ENCODE assay signal across 11 mouse cellular contexts in genomic region chr2:102356879-102357695, GRCm38 (mm10). TPM values are rescaled to one million over a fixed set of nuclear protein-coding genes. Genes with fewer than 3 reads are reported as not detected.
DNase-seq lines count a peak whose midpoint lies in the region; ATAC-seq and TF ChIP-seq lines count a peak whose summit lies in the region.
"Had no signal": no experiment of that assay in that cellular context is flagged by ENCODE, and none has a peak within 500 bp of the region (broad histone marks: within the 10 kb centered on the region; RNA-seq: fewer than 3 reads in every experiment).

No protein-coding gene starts in this region.

- DNase-seq in kidney, adult 2 months = peak; percentile 83
- peak; percentile 70 for DNase-seq in Patski (ENCODE audit: low read depth, low spot score)
- peak; percentile 45 for DNase-seq in cerebellum, adult 9-10 months
- DNase-seq in large intestine, adult 2 months (ENCODE audit: low read depth, low spot score) = peak; percentile 0
- DNase-seq in hindbrain, embryonic 14.5 days (ENCODE audit: low spot score) = no peak
- no peak for DNase-seq in hindbrain, postnatal 0 days (ENCODE audit: low spot score)
- DNase-seq: heart, postnatal 4 days had no signal

- H3K27ac ChIP-seq in kidney, adult 2 months (ENCODE audit: insufficient read depth, low read depth, low read length) = no peak overlapping the region
- H3K27ac ChIP-seq in kidney, embryonic 14.5 days (ENCODE audit: low read depth, low read length) = no peak overlapping the region
- H3K27ac ChIP-seq in hindbrain, embryonic 14.5 days = no peak overlapping the region
- no peak overlapping the region for H3K27ac ChIP-seq in hindbrain, postnatal 0 days
- H3K27ac ChIP-seq: embryonic facial prominence, embryonic 15.5 days; liver, embryonic 14.5 days; midbrain, embryonic 12.5 days had no signal

- POLR2A ChIA-PET in Patski (lab: Charles Lee) = no interaction called here

- no peaks in the 10 kb centered on the region for H3K4me1 ChIP-seq in kidney, adult 2 months (ENCODE audit: control insufficient read depth, insufficient read depth, low read length)
- H3K4me1 ChIP-seq in kidney, embryonic 14.5 days (ENCODE audit: control insufficient read depth, insufficient read depth, low read length) = no peaks in the 10 kb centered on the region
- H3K4me1 ChIP-seq in hindbrain, embryonic 14.5 days (replicated peaks; ENCODE audit: control insufficient read depth, insufficient read depth, low read length) = no peaks in the 10 kb centered on the region
- H3K4me1 ChIP-seq in hindbrain, postnatal 0 days (ENCODE audit: insufficient read depth, low read length) = no peaks in the 10 kb centered on the region
- H3K4me1 ChIP-seq: embryonic facial prominence, embryonic 15.5 days had no signal

- CTCF ChIA-PET in Patski (lab: Charles Lee) = interaction anchor here (0.7 kb wide), 1 partner anchor 15 kb away, joined by 3 read pairs; no protein-coding TSS in a partner anchor

- H3K9me3 ChIP-seq in kidney, embryonic 14.5 days (ENCODE audit: control insufficient read depth, low read length) = no peaks in the 10 kb centered on the region
- H3K9me3 ChIP-seq in hindbrain, embryonic 14.5 days (ENCODE audit: control insufficient read depth, low read length) = no peaks in the 10 kb centered on the region
- H3K9me3 ChIP-seq in hindbrain, postnatal 0 days (ENCODE audit: low read length) = no peaks in the 10 kb centered on the region
- H3K9me3 ChIP-seq: embryonic facial prominence, embryonic 15.5 days; midbrain, embryonic 12.5 days had no signal

- no peak for TF ChIP-seq POLR2A in kidney, adult 2 months (IDR thresholded peaks at IDR 0.05; ENCODE audit: low read depth, low read length)

- H3K4me3 ChIP-seq in kidney, adult 2 months (ENCODE audit: insufficient read depth, low read depth, low read length) = no peak overlapping the region
- H3K4me3 ChIP-seq in kidney, embryonic 14.5 days (ENCODE audit: low read length) = no peak overlapping the region
- H3K4me3 ChIP-seq in hindbrain, embryonic 14.5 days (replicated peaks; ENCODE audit: low read length) = no peak overlapping the region
- no peak overlapping the region for H3K4me3 ChIP-seq in hindbrain, postnatal 0 days (ENCODE audit: low read length)
- H3K4me3 ChIP-seq: embryonic facial prominence, embryonic 15.5 days; midbrain, embryonic 12.5 days had no signal

- TF ChIP-seq CTCF in kidney, adult 2 months (conservative IDR thresholded peaks at IDR 0.05; ENCODE audit: insufficient read depth, insufficient read length, low read depth, low read length) = no peak
- TF ChIP-seq CTCF in Patski (IDR thresholded peaks at IDR 0.05) = no peak
- TF ChIP-seq CTCF in hindbrain, postnatal 0 days (IDR thresholded peaks at IDR 0.05; ENCODE audit: low read depth) = no peak

- WGBS in kidney, adult 2 months = 85% methylated on average over 7 of the region's 7 CpGs
- WGBS in kidney, embryonic 14.5 days = 93% methylated on average over 7 of the region's 7 CpGs
- WGBS in large intestine, adult 2 months = 88% methylated on average over 7 of the region's 7 CpGs
- 95% methylated on average over 7 of the region's 7 CpGs for WGBS in hindbrain, embryonic 14.5 days
- WGBS in hindbrain, postnatal 0 days = 93% methylated on average over 7 of the region's 7 CpGs

- no peaks in the 10 kb centered on the region for H3K27me3 ChIP-seq in kidney, adult 2 months (replicated peaks; ENCODE audit: control insufficient read depth, insufficient read depth, low read length)
- H3K27me3 ChIP-seq in kidney, embryonic 14.5 days (ENCODE audit: control insufficient read depth, insufficient read depth, low read length) = no peaks in the 10 kb centered on the region
- no peaks in the 10 kb centered on the region for H3K27me3 ChIP-seq in Patski
- no peaks in the 10 kb centered on the region for H3K27me3 ChIP-seq in hindbrain, embryonic 14.5 days (ENCODE audit: control insufficient read depth, insufficient read depth, low read length)
- no peaks in the 10 kb centered on the region for H3K27me3 ChIP-seq in hindbrain, postnatal 0 days (ENCODE audit: insufficient read depth, low read length)
- H3K27me3 ChIP-seq: embryonic facial prominence, embryonic 15.5 days; midbrain, embryonic 12.5 days had no signal

- H3K36me3 ChIP-seq in kidney, adult 2 months (ENCODE audit: control insufficient read depth, insufficient read depth, low read length) = peaks cover 3% of the 10 kb centered on the region; the same call in 1 of the 2 replicates
- H3K36me3 ChIP-seq in kidney, embryonic 14.5 days (ENCODE audit: control insufficient read depth, insufficient read depth, low read length) = peaks cover 17% of the 10 kb centered on the region
- peaks cover 21% of the 10 kb centered on the region for H3K36me3 ChIP-seq in hindbrain, embryonic 14.5 days (replicated peaks; ENCODE audit: control insufficient read depth, insufficient read depth)
- H3K36me3 ChIP-seq in hindbrain, postnatal 0 days (ENCODE audit: insufficient read depth, low read length) = no peaks in the 10 kb centered on the region

- H3K4me2 ChIP-seq in kidney, embryonic 14.5 days (replicated peaks; ENCODE audit: low read depth, low read length) = no peak overlapping the region
- no peak overlapping the region for H3K4me2 ChIP-seq in hindbrain, embryonic 14.5 days (replicated peaks)
- H3K4me2 ChIP-seq in hindbrain, postnatal 0 days (ENCODE audit: low read depth, low read length) = no peak overlapping the region
- H3K4me2 ChIP-seq: embryonic facial prominence, embryonic 15.5 days; midbrain, embryonic 12.5 days had no signal

- ATAC-seq in kidney, embryonic 14.5 days (ENCODE audit: low FRiP score, low TSS enrichment) = no peak
- ATAC-seq in Patski = peak; percentile 78
- no peak for ATAC-seq in hindbrain, embryonic 14.5 days (ENCODE audit: low FRiP score)
- ATAC-seq in hindbrain, postnatal 0 days = no peak

- no peak overlapping the region for H3K9ac ChIP-seq in kidney, embryonic 14.5 days (ENCODE audit: low read depth, low read length)
- H3K9ac ChIP-seq in hindbrain, embryonic 14.5 days = no peak overlapping the region
- no peak overlapping the region for H3K9ac ChIP-seq in hindbrain, postnatal 0 days (replicated peaks; ENCODE audit: low read length)
- H3K9ac ChIP-seq: embryonic facial prominence, embryonic 15.5 days; liver, embryonic 14.5 days; midbrain, embryonic 12.5 days had no signal

- in situ Hi-C loops in Patski (cut with MboI; ENCODE audit: low pct_unique_long_range_greater_than_20kb) = no loop called here

RNA-seq across cellular contexts. Expression of gene Trim44, which starts 50.5 kb away (rescaled TPM):
- 31.2 and 35.6 TPM in 2 replicates for polyA plus RNA-seq in kidney, adult 2 months (2012; rRNA removed)
- polyA plus RNA-seq in kidney, embryonic 14.5 days (2014; fragmentation: Nextera tagmentation; extraction: Ambion mirVana) = 24.4 and 42.5 TPM in 2 replicates
- polyA plus RNA-seq in Patski (2021) = 88.6 TPM
- polyA plus RNA-seq in large intestine, adult 2 months (2012; rRNA removed) = 4.3 and 6.5 TPM in 2 replicates
- polyA plus RNA-seq in hindbrain, embryonic 14.5 days (2014; fragmentation: Nextera tagmentation; extraction: Ambion mirVana) = 74.2 and 77.7 TPM in 2 replicates
- 78.2 and 87.6 TPM in 2 replicates for total RNA-seq in hindbrain, postnatal 0 days (2014; rRNA removed)
- polyA plus RNA-seq in hindbrain, postnatal 0 days (2015; fragmentation: Nextera tagmentation; extraction: Ambion mirVana) = 42.2 and 44.1 TPM in 2 replicates

Comparison
In these comparisons a context has a peak if more than half of its experiments do, and no peak if none do; other contexts are left out.
1. DNase-seq: peak in kidney, adult 2 months (single experiment), Patski (single experiment), cerebellum, adult 9-10 months (single experiment) and large intestine, adult 2 months (single experiment); none in hindbrain, embryonic 14.5 days (single experiment) and hindbrain, postnatal 0 days (single experiment).